Mouse (Mus musculus) liver, embryonic 16.5 days (tissue): Measurements from ENCODE around the gene Mrs2. TPM values are rescaled to one million over a fixed set of nuclear protein-coding genes. Genes with fewer than 3 reads are reported as not detected.
A peak's percentile ranks its signal among the peaks of the same experiment; 100 is the strongest.

Experiments used
- ATAC-seq: fragments of 200-750 bp; cut with Nextera tagmentation; 2 replicates; pipeline ENCODE4 v1.8.0; 2017; ENCODE audit warnings: low read depth, mild to moderate bottlenecking, moderate number of reproducible peaks, moderate library complexity
- H3K27ac ChIP-seq: fragments of 300-500 bp; sonication (generic); 2 replicates; pipeline ENCODE4 v1.5.1; 2014; ENCODE audit warnings: mild to moderate bottlenecking, low read length
- H3K27me3 ChIP-seq: fragments of 300-500 bp; sonication (generic); 2 replicates; pipeline ENCODE4 v1.6.1; 2014; ENCODE audit warnings: low read depth, low read length, mixed read lengths; ENCODE audit not compliant: control insufficient read depth, insufficient read depth
- H3K36me3 ChIP-seq: fragments of 300-500 bp; sonication (generic); 2 replicates; pipeline ENCODE4 v1.6.1; 2014; ENCODE audit warnings: mild to moderate bottlenecking; ENCODE audit not compliant: control insufficient read depth, insufficient read depth
- H3K4me1 ChIP-seq: fragments of 300-500 bp; sonication (generic); 2 replicates; pipeline ENCODE4 v1.6.1; 2014; ENCODE audit warnings: low read depth, low read length, mixed read lengths; ENCODE audit not compliant: control insufficient read depth
- H3K4me2 ChIP-seq: fragments of 300-500 bp; sonication (generic); 2 replicates; pipeline ENCODE4 v1.6.1; 2014; ENCODE audit warnings: low read depth, low read length, mixed read lengths
- H3K4me3 ChIP-seq: fragments of 300-500 bp; sonication (generic); 2 replicates; pipeline ENCODE4 v1.5.1; 2014; ENCODE audit warnings: low read depth, mild to moderate bottlenecking, low read length
- H3K9ac ChIP-seq: fragments of 300-500 bp; sonication (generic); 2 replicates; pipeline ENCODE4 v1.6.1; 2014; ENCODE audit warnings: low read depth, low read length
- H3K9me3 ChIP-seq: fragments of 300-500 bp; sonication (generic); replicated peaks from 2 replicates; pipeline ENCODE4 v1.6.1; 2016; ENCODE audit warnings: low read length; ENCODE audit not compliant: control insufficient read depth
- WGBS: fragments of 180-500 bp; shearing (Covaris S2); extraction: QIAGEN DNeasy Blood & Tissue Kit; methylation state at CpG from one replicate; pipeline ENCODE4 v1.1.7; 2014; ENCODE audit not compliant: insufficient replicate concordance; 5-methylcytosine and 5-hydroxymethylcytosine counted together
- polyA plus RNA-seq: library from polyadenylated mRNA; unstranded; fragments of >200 nt; fragmentation: Nextera tagmentation; extraction: Ambion mirVana; gene quantifications from 2 replicates; pipeline ENCODE4 v1.2.1, GENCODE M21; 2015

Gene Mrs2
- polyA plus RNA-seq, 1 experiment from 2014 or later = 5.7 TPM

DNA sequence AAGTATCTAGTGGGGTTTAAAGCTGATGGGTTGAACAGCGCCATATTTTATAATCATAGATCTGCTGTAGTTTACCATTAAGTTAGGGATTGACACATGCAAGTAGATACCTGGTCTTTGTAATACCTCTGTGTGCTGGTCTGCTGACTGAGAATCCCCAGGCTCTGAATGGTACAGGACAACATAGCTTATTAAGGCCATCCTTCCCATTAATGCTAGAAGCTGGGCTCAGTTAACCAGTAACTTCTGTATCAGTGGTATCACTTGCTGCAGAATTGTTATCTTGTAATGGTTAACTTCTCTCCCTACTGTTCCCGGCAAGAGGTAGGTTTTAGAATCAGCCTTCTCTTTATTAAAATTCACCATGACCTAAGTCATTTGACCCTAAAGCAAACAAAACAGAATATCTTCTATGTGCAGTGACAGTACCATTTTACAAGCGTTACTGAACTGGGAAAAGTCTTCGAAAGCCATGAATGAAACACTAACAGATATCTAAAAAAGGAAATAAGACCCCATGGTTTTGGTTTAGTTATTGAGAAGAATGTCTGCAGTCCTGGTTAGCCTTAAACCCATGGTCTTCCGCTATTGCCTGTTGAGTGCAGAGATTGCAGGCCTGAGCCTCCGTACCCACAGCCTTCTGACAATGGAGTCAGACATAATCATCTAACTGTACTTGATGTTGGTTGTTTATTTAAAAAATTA lies 6.4 kb upstream of the Mrs2 start:
- no peak for ATAC-seq
- H3K27ac ChIP-seq = no peak overlapping the region
- whole genome bisulfite sequencing = 66% methylated on average over 6 of the region's 6 CpGs

DNA sequence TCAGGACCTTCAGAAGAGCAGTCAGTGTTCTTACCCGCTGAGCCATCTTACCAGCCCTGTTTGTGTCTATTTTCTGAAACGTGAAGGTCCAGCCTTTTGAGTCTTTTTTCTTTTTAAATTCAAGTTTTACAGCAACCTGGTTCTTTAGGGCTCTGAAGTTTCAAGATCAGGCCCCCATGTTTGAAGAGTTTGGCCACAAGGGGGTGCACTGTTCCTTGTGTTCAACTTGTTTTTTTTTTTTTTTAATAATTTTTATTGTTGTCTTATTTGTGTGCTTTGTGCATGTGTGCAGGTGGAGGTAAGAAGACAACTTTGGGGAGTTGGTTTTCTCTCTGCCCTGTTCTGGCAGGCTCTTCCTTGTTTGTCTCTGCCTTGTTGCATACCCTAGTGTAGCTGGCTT lies 4.5 kb upstream of the Mrs2 start:
- Histone ChIP-seq H3K4me1 (peaks cover 6% of the 10 kb centered on the region; the same call in 1 of the 2 replicates), H3K4me3 (no peak overlapping the region), H3K9ac (no peak overlapping the region), H3K9me3 (no peaks in the 10 kb centered on the region), H3K27me3 (no peaks in the 10 kb centered on the region), H3K27ac (no peak overlapping the region), H3K36me3 (no peaks in the 10 kb centered on the region), H3K4me2 (no peak overlapping the region)
- WGBS = 12% methylated on average over 2 of the region's 2 CpGs
- ATAC-seq = no peak

More for the DNA sequence above, 6.4 kb upstream of the Mrs2 start:
- Histone ChIP-seq H3K4me3 (no peak overlapping the region), H3K4me2 (no peak overlapping the region; the same call in 1 of the 2 replicates), H3K27me3 (no peaks in the 10 kb centered on the region), H3K9me3 (no peaks in the 10 kb centered on the region), H3K4me1 (peaks cover 3% of the 10 kb centered on the region; the same call in 1 of the 2 replicates), H3K9ac (no peak overlapping the region), H3K36me3 (no peaks in the 10 kb centered on the region)

DNA sequence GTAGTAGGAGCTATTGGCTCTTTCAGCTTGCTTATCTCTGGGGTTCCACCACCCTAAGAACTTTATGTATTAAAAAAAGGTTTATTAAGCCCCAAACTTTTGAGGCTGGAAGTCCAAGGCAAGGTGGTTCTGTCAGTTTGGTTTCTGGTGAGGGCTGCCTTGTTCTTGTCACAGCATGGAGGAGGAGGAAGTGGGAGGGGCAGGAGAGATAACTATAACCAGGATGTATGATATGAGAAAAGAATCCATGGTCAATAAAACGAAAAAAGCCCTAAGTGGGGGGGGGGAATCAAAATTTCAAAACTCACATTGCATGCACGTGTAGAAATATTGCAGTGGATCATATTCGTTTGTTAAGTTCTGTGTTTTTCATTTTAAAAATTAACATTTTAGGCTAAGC lies 3.0 kb upstream of the Mrs2 start:
- peaks cover 14% of the 10 kb centered on the region for H3K4me1 ChIP-seq
- H3K4me3 ChIP-seq = no peak overlapping the region
- H3K27ac ChIP-seq = no peak overlapping the region
- H3K36me3 ChIP-seq = no peaks in the 10 kb centered on the region
- H3K9me3 ChIP-seq = no peaks in the 10 kb centered on the region
- no peak overlapping the region for H3K9ac ChIP-seq
- H3K4me2 ChIP-seq = no peak overlapping the region
- 32% methylated on average over 3 of the region's 3 CpGs for WGBS
- no peak for ATAC-seq
- H3K27me3 ChIP-seq = no peaks in the 10 kb centered on the region

- no peaks in the 10 kb centered on the region for H3K9me3 ChIP-seq
- H3K36me3 ChIP-seq = no peaks in the 10 kb centered on the region
- no peaks in the 10 kb centered on the region for H3K27me3 ChIP-seq
- no peak for ATAC-seq
- no peak overlapping the region for H3K27ac ChIP-seq
- peaks cover 14% of the 10 kb centered on the region for H3K4me1 ChIP-seq
- WGBS = 56% methylated on average over 4 of the region's 4 CpGs
- H3K9ac ChIP-seq = no peak overlapping the region
- no peak overlapping the region for H3K4me2 ChIP-seq
- no peak overlapping the region for H3K4me3 ChIP-seq
Observed at GRCm38 (mm10) chr13:25022386-25022785, 2.2 kb upstream of the Mrs2 start.

DNA sequence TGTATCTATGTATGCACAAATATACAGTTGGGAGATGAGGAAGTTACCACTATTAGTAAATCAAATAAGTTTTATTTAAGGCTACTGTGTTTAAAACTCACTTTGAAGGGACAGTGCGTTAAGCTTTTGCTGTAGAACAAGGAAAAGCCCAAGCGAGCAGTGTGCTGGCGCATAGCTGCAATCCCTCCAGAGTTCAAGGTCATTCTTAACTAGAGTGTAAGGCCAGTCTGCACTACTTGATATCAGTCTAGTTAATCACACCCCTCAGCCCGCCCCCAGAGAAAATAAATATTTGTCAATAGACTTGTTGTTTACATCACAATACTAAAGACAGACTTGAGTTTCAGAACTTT lies 337 bp upstream of the Mrs2 start:
- peak overlapping the region; percentile 70; the same call in 1 of the 2 replicates for H3K27ac ChIP-seq
- no peak for ATAC-seq
- no peaks in the 10 kb centered on the region for H3K9me3 ChIP-seq
- WGBS = 28% methylated on average over 4 of the region's 4 CpGs
- H3K36me3 ChIP-seq = no peaks in the 10 kb centered on the region
- peak overlapping the region; percentile 91 for H3K4me3 ChIP-seq
- H3K27me3 ChIP-seq = no peaks in the 10 kb centered on the region
- peak overlapping the region; percentile 94 for H3K4me2 ChIP-seq
- H3K4me1 ChIP-seq = peaks cover 11% of the 10 kb centered on the region
- H3K9ac ChIP-seq = peak overlapping the region; percentile 91

GRCm38 (mm10) chr13:25018316-25018715 lies 1.9 kb downstream of the Mrs2 start:
- 87% methylated on average over 9 of the region's 9 CpGs for WGBS
- Histone ChIP-seq H3K4me2 (0 out of 2 replicates have a peak overlapping the region, but pooled peaks have one; percentile 94), H3K9ac (no peak overlapping the region), H3K36me3 (no peaks in the 10 kb centered on the region), H3K4me1 (peaks cover 11% of the 10 kb centered on the region), H3K9me3 (no peaks in the 10 kb centered on the region), H3K4me3 (no peak overlapping the region), H3K27ac (no peak overlapping the region), H3K27me3 (no peaks in the 10 kb centered on the region)
- ATAC-seq = no peak

DNA sequence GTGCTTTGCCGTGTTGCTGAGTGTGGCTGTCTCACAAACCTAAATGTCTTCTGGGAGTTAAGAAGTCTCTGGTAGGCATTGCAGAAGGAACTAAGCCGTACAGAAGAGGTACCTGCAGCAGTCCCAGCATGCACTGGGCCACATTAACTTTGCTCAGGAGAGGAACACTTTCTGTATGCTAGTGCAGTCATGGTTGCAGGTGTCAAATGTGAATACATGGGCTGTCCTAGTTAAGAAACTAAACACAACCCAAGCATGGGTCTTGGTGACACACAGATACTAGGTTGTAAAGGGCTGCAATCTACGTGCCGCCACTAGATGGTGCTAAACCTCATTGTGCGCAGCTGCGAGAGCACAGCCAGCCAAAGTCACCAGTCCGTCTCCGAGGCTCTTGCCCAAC lies 13.1 kb downstream of the Mrs2 start:
- Histone ChIP-seq H3K4me2 (no peak overlapping the region), H3K36me3 (peaks cover 4% of the 10 kb centered on the region; the same call in 1 of the 2 replicates), H3K4me1 (no peaks in the 10 kb centered on the region), H3K9me3 (no peaks in the 10 kb centered on the region), H3K9ac (no peak overlapping the region), H3K27ac (no peak overlapping the region), H3K4me3 (no peak overlapping the region), H3K27me3 (no peaks in the 10 kb centered on the region)
- ATAC-seq = no peak
- 60% methylated on average over 6 of the region's 8 CpGs for WGBS

- Histone ChIP-seq H3K27me3 (no peaks in the 10 kb centered on the region), H3K9ac (no peak overlapping the region), H3K4me3 (no peak overlapping the region), H3K4me2 (no peak overlapping the region), H3K36me3 (peaks cover 11% of the 10 kb centered on the region), H3K9me3 (no peaks in the 10 kb centered on the region), H3K27ac (no peak overlapping the region), H3K4me1 (no peaks in the 10 kb centered on the region; the same call in 1 of the 2 replicates)
- no peak for ATAC-seq
Observed at GRCm38 (mm10) chr13:25002965-25003364, 17.2 kb downstream of the Mrs2 start.

DNA sequence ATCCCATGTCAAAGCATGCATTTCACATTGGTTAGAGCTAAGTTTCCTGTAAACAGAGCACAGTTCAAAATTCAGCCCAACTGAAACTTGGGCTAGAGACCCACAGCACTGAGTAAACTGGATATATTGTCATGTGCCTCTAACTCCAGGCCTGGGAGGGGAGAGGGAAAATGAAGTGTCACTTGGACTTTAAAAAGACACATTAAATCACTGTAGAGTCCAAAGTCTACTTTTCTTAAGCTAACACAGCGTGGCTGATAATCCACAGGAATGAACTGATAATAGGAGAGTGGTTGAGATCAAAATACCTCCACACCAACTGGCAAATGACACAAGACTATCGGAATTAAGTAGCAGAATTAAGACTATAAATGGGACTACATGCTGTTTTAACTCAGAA lies 20.6 kb downstream of the Mrs2 start:
- H3K9ac ChIP-seq = no peak overlapping the region
- H3K9me3 ChIP-seq = no peaks in the 10 kb centered on the region
- no peaks in the 10 kb centered on the region; the same call in 1 of the 2 replicates for H3K4me1 ChIP-seq
- no peak overlapping the region for H3K4me3 ChIP-seq
- 0 out of 2 replicates have a peak overlapping the region, but pooled peaks have one; percentile 20 for H3K27ac ChIP-seq
- peaks cover 33% of the 10 kb centered on the region for H3K36me3 ChIP-seq
- no peaks in the 10 kb centered on the region for H3K27me3 ChIP-seq
- peak; percentile 69 for ATAC-seq
- H3K4me2 ChIP-seq = no peak overlapping the region
- 70% methylated on average over 2 of the region's 2 CpGs for WGBS
